Mouse (Mus musculus) adrenal gland, postnatal 36 days (tissue): ENCODE measurements around the gene BC048562. TPM values are rescaled to one million over a fixed set of nuclear protein-coding genes. Genes with fewer than 3 reads are reported as not detected.

Source experiments
- DNase-seq, 2 experiments: peaks; one replicate each; pipeline ENCODE4 v3.0.0; 2021; ENCODE audit warnings: mixed read lengths in 1 of 2
- total RNA-seq, 2 experiments: library from RNA; stranded (reverse); gene quantifications; 2 replicates each; pipeline ENCODE4 v1.2.3; 2021

BC048562 gene
- total RNA-seq, 2 experiments from 2014 or later = not detected

- no peak for DNase-seq
These were observed 44.7 kb downstream of the BC048562 start for GRCm38 (mm10) chr9:108480813-108481519.

DNA sequence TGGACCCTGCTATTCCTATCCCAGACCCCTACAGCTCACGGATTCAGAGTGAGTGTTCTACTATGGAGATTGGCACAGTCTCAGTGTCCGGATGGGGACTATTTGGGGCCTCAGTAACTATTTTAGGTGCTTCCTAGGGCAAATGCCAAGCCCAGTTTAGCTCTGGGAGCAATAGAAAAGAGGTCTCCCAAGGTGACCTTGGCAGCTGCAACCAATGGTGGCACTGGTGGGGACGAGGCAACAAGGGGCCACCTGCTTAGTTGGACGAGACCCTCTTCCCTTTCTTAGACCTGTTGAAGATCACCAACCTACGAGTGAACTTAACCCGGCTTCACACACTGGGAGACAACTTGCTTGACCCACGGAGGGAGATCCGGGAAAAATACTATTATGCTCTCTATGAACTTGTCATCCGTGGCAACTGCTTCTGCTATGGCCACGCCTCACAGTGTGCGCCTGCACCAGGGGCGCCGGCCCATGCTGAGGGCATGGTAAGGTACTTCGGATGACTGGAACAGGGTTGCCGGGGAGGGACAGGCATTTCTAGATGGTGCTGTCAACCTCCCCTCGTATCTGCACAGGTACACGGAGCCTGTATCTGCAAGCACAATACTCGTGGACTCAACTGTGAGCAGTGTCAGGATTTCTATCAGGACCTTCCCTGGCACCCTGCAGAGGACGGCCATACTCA, 45.4 kb downstream of the BC048562 start:
- no peak for DNase-seq

GRCm38 (mm10) chr9:108483051-108483790, 46.9 kb downstream of the BC048562 start:
- no peak for DNase-seq

DNA sequence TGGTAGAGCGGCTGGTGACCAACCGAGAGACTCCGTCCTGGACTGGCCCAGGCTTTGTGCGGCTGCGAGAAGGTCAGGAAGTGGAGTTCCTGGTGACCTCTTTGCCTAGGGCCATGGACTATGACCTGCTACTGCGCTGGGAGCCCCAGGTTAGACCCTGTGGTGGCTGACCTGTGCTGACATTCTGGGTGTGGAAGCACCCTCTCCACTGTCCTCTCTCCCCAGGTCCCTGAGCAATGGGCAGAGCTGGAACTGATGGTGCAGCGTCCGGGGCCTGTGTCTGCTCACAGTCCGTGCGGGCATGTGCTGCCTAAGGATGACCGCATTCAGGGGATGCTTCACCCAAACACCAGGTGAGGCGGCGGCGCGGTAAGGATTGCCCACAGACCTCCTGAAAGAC, 47.7 kb downstream of the BC048562 start:
- DNase-seq = no peak

DNA sequence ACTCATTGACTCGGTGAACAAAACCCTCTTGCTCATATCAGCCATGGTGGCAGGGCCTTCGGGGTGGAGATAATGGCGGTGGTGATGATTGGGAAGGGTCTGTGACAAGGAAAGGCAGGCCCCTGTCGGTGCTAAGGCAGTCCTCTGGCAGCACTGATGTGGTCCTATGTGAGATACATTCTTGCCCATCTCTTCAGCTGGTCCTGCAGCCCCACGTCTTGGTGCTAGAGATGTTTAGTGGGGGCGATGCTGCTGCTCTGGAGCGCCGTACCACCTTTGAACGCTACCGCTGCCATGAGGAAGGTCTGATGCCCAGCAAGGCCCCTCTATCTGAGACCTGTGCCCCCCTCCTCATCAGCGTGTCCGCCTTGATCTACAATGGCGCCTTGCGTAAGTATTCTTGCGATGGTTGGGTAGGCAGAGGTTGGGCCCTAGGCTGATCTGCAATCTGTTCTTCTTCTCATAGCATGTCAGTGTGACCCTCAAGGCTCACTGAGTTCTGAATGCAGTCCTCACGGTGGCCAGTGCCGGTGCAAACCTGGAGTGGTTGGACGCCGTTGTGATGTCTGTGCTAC, 49.1 kb downstream of the BC048562 start:
- no peak for DNase-seq

DNA sequence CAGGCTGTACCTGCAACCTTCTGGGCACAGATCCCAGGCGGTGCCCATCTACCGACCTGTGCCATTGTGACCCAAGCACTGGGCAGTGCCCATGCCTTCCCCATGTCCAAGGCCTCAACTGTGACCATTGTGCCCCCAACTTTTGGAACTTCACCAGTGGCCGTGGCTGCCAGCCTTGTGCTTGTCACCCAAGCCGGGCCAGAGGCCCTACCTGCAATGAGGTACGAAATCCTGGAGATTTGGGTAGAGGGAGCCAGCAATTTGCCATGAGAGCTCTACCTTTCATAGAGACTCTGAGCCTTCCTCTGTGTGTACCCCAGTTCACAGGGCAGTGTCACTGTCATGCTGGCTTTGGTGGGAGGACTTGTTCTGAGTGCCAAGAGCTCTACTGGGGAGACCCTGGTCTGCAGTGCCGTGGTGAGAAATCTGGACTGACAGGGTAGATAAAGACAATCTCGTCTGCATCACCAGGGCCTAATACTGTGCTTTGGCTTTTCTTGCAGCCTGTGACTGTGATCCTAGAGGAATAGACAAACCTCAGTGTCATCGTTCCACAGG, 50.8 kb downstream of the BC048562 start:
- DNase-seq = no peak

- no peak for DNase-seq
These were observed 52.1 kb downstream of the BC048562 start for GRCm38 (mm10) chr9:108488403-108488802.

- DNase-seq = no peak
These were observed 52.9 kb downstream of the BC048562 start for GRCm38 (mm10) chr9:108489215-108489614.

DNA sequence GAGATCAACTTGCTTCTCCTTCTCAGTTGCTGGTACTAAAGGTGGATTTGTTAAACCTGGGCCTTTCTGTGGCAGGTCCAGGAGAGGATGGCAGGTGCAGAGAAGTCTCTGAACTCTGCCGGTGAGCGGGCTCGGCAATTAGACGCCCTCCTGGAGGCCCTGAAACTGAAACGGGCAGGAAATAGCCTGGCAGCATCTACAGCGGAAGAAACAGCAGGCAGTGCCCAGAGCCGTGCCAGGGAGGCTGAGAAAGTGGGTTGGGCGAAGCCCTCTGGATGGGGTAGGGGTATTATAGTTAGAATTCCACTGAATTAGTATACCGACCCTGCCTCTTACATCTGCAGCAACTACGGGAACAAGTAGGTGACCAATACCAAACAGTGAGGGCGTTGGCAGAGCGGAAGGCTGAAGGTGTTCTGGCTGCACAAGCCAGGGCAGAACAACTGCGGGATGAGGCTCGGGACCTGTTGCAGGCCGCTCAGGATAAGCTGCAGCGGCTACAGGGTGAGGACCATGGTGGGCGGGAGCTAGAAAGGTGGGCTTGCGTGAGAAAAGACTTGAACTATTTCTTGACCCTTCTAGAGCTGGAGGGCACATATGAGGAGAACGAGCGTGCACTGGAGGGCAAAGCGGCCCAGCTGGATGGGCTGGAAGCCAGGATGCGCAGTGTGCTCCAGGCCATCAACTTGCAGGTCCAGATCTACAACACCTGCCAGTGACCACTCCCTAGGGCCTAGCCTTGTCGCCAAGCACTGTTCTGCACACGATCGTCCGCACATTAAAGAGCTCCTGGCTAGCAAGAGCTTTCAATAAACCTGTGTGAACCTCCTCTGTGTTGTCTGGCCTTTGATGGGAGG, 53.6 kb downstream of the BC048562 start:
- no peak for DNase-seq

DNA sequence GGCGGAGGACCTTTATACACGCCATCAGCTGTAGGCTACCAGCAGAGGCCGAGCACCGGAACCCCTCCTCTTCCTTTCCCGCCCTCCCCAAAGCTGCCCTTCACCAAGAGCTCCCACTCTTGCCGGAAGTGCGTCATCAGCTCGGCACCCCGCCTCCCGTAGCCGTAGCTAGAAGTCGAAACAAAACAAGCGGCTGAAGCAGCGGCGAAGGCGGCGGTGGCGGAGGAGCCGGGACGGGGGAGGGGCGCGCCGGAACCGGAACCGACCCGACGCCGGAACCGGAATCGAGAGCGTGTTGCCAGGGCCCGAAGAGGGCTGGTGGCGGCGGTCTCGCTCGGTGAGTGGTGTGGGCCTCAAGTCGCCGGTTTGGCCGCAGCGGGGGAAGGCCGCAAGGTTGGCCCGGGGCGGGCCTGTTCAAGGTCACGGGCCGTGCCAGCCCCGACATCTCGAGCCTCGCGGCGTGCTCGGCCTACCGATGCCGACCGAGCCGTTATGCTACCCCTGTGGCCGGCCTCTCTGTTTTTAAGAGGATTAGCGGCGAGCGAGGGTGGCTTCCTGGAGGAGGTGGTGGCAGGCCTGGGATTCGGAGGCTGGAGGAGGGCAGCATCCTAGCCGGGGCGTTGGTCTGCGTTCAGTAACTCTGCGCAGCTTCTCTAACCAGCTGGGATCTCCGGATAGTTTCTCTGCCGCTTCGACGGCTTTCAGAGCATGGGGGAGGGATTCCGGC, 54.4 kb downstream of the BC048562 start, which contains the start of gene Usp19:
Gene Usp19, plus strand, starts transcription at position 44 of the 727 bp plus-strand sequence.
- DNase-seq = peak; percentile 97 to 98

GRCm38 (mm10) chr9:108491286-108491580, 55.0 kb downstream of the BC048562 start:
- no peak for DNase-seq

GRCm38 (mm10) chr9:108492043-108492750, 55.9 kb downstream of the BC048562 start:
- DNase-seq = peak; percentile 87 to 91

GRCm38 (mm10) chr9:108493246-108493645, 57.0 kb downstream of the BC048562 start:
- no peak for DNase-seq

GRCm38 (mm10) chr9:108494146-108494825, 58.0 kb downstream of the BC048562 start:
- DNase-seq = no peak

GRCm38 (mm10) chr9:108494905-108495304, 58.6 kb downstream of the BC048562 start:
- DNase-seq = no peak
